Mouse (Mus musculus) liver, embryonic 14.5 days (tissue): ENCODE measurements around the gene Fads6. TPM values are rescaled to one million over a fixed set of nuclear protein-coding genes. Genes with fewer than 3 reads are reported as not detected.

Experiments used
- ATAC-seq: fragments of 200-750 bp; cut with Nextera tagmentation; 2 replicates; pipeline ENCODE4 v1.8.0; 2017; ENCODE audit warnings: moderate number of reproducible peaks, mild to moderate bottlenecking, moderate library complexity; ENCODE audit not compliant: insufficient read depth
- DNase-seq, 3 experiments: peaks; one replicate each; pipeline ENCODE4 v3.0.0-alpha.2; 2012 to 2013; ENCODE audit warnings: low read depth in 3 of 3, low spot score in 3 of 3
- H3K27ac ChIP-seq: fragments of 300-500 bp; sonication (generic); 2 replicates; pipeline ENCODE4 v1.5.1; 2014; ENCODE audit warnings: moderate library complexity, mild to moderate bottlenecking, control low read depth, inconsistent platforms
- H3K27me3 ChIP-seq: fragments of 300-500 bp; sonication (generic); 2 replicates; pipeline ENCODE4 v1.6.1; 2014; ENCODE audit warnings: mild to moderate bottlenecking, low read length, moderate library complexity; ENCODE audit not compliant: control insufficient read depth, insufficient read depth
- H3K36me3 ChIP-seq: fragments of 300-500 bp; sonication (generic); replicated peaks from 2 replicates; pipeline ENCODE4 v1.6.1; 2014; ENCODE audit warnings: low read depth; ENCODE audit not compliant: control insufficient read depth, insufficient read depth
- H3K4me1 ChIP-seq, 2 experiments: fragments of 200-500 bp in 1 of 2; fragments of 300-500 bp in 1 of 2; sonication (generic) in 1 of 2; replicated peaks; 2 replicates each; pipeline ENCODE4 v1.6.1; 2012 to 2014; ENCODE audit warnings: antibody characterized with exemption in 1 of 2, inconsistent platforms in 1 of 2, low read length in 1 of 2; ENCODE audit not compliant: control insufficient read depth in 2 of 2, insufficient read depth in 2 of 2
- H3K4me2 ChIP-seq: fragments of 300-500 bp; sonication (generic); 2 replicates; pipeline ENCODE4 v1.6.1; 2014; ENCODE audit warnings: low read depth, mild to moderate bottlenecking, control low read depth, moderate library complexity
- H3K4me3 ChIP-seq, 2 experiments: fragments of 200-500 bp in 1 of 2; fragments of 300-500 bp in 1 of 2; sonication (generic) in 1 of 2; 2 replicates each; pipeline ENCODE4 v1.5.1; 2012 to 2014; ENCODE audit warnings: low read depth in 2 of 2, low read length in 2 of 2, mild to moderate bottlenecking in 2 of 2, control low read depth in 1 of 2, inconsistent platforms in 1 of 2, moderate library complexity in 1 of 2; ENCODE audit not compliant: insufficient read depth in 1 of 2
- H3K9ac ChIP-seq: fragments of 300-500 bp; sonication (generic); replicated peaks from 2 replicates; pipeline ENCODE4 v1.6.1; 2014; ENCODE audit warnings: mild to moderate bottlenecking, control low read depth, moderate library complexity
- H3K9me3 ChIP-seq: fragments of 300-500 bp; sonication (generic); 2 replicates; pipeline ENCODE4 v1.6.1; 2016; ENCODE audit warnings: low read length, mixed read lengths; ENCODE audit not compliant: control insufficient read depth
- CTCF ChIP-seq: IDR thresholded peaks from 2 replicates; pipeline ENCODE4 v1.5.1; 2016; ENCODE audit warnings: antibody characterized with exemption, low read depth, control low read depth
- EP300 ChIP-seq: IDR thresholded peaks from 2 replicates; pipeline ENCODE4 v1.6.1; 2016; ENCODE audit warnings: antibody characterized with exemption, low read depth
- WGBS: fragments of 180-500 bp; shearing (Covaris S2); extraction: QIAGEN DNeasy Blood & Tissue Kit; methylation state at CpG from one replicate; pipeline ENCODE4 v1.1.7; 2014; ENCODE audit not compliant: insufficient replicate concordance; 5-methylcytosine and 5-hydroxymethylcytosine counted together
- polyA plus RNA-seq, 2 experiments: library from polyadenylated mRNA; depleted of rRNA in 1 of 2; stranded (reverse) in 1 of 2; unstranded in 1 of 2; fragments of >200 nt; fragmentation: Nextera tagmentation in 1 of 2; extraction: Ambion mirVana in 1 of 2; gene quantifications; 2 replicates each; pipeline versions ENCODE4 v1.2.1 to v1.2.3; 2012 to 2014

Fads6 gene
- polyA plus RNA-seq, 2 experiments, result 2.8 to 6.7 TPM

DNA sequence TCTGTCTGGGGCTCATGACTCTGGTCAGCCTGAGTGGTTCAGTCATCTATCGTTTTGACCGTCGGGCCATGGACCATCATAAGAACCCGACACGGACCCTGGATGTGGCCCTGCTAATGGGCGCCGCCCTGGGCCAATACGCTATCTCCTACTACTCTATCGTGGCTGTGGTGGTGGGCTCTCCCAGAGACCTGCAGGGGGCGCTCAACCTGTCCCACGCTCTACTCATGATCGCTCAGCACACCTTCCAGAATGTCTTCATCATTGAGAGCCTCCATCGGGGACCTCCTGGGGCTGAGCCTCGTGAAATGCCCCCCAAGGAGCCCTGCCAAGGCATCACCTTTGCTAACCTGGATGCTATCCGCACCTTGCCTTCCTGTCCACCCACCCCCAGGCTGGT, 31.9 kb upstream of the Fads6 start:
- ATAC-seq, result no peak
- Histone ChIP-seq H3K36me3 (no peaks in the 10 kb centered on the region), H3K9me3 (no peaks in the 10 kb centered on the region), H3K4me2 (no peak overlapping the region), H3K27ac (no peak overlapping the region), H3K27me3 (peaks cover 12% of the 10 kb centered on the region), H3K9ac (no peak overlapping the region), H3K4me3 (no peak overlapping the region), H3K4me1 (no peaks in the 10 kb centered on the region)
- TF ChIP-seq CTCF, result peak; percentile 56
- TF ChIP-seq EP300, result no peak
- WGBS, result 56% methylated on average over 15 of the region's 15 CpGs
- DNase-seq, result no peak

DNA sequence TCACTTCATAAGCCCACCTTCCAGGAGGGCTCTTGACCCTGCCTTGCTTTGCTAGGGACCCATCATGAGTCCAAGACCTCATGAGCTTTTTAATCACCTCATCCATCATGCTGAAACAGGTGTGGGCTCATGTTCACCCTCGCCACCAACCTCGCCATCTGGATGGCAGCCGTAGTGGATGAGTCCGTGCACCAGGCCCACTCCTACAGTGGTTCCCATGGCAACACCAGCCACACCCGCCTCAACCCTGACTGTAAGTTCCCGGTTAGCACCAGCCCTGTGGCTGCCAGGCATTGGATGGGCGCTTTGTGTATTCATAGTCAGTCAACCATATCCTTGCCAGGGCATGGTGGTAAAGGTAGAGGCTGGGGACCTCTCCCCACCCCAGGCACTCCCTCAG, 29.3 kb upstream of the Fads6 start:
- Histone ChIP-seq H3K9me3 (no peaks in the 10 kb centered on the region), H3K4me1 (no peaks in the 10 kb centered on the region), H3K27ac (no peak overlapping the region), H3K4me2 (no peak overlapping the region), H3K27me3 (peaks cover 23% of the 10 kb centered on the region), H3K4me3 (no peak overlapping the region), H3K36me3 (no peaks in the 10 kb centered on the region), H3K9ac (no peak overlapping the region)
- 49% methylated on average over 7 of the region's 7 CpGs for WGBS
- ATAC-seq, result no peak
- TF ChIP-seq CTCF (no peak), EP300 (no peak)
- no peak for DNase-seq

DNA sequence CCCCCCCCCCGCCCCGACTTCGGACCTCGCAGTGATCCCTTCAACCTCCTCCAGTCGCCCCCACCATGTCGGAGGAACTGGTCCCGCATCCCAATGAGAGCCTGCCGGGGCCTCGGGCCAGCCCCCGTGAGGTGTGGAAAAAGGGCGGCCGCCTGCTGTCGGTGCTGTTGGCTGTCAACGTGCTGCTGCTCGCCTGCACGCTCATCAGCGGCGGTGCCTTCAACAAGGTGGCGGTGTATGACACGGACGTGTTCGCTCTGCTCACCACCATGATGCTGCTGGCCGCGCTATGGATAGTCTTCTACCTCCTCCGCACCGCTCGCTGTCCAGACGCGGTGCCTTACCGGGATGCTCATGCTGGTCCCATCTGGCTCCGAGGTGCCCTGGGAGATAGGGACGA, 25.9 kb upstream of the Fads6 start:
- TF ChIP-seq CTCF (no peak), EP300 (no peak)
- Histone ChIP-seq H3K36me3 (no peaks in the 10 kb centered on the region), H3K4me3 (no peak overlapping the region), H3K27ac (no peak overlapping the region), H3K4me2 (no peak overlapping the region), H3K9ac (no peak overlapping the region), H3K27me3 (peaks cover 51% of the 10 kb centered on the region), H3K9me3 (no peaks in the 10 kb centered on the region), H3K4me1 (no peaks in the 10 kb centered on the region)
- 15% methylated on average over 32 of the region's 32 CpGs for WGBS
- no peak for ATAC-seq
- no peak for DNase-seq

DNA sequence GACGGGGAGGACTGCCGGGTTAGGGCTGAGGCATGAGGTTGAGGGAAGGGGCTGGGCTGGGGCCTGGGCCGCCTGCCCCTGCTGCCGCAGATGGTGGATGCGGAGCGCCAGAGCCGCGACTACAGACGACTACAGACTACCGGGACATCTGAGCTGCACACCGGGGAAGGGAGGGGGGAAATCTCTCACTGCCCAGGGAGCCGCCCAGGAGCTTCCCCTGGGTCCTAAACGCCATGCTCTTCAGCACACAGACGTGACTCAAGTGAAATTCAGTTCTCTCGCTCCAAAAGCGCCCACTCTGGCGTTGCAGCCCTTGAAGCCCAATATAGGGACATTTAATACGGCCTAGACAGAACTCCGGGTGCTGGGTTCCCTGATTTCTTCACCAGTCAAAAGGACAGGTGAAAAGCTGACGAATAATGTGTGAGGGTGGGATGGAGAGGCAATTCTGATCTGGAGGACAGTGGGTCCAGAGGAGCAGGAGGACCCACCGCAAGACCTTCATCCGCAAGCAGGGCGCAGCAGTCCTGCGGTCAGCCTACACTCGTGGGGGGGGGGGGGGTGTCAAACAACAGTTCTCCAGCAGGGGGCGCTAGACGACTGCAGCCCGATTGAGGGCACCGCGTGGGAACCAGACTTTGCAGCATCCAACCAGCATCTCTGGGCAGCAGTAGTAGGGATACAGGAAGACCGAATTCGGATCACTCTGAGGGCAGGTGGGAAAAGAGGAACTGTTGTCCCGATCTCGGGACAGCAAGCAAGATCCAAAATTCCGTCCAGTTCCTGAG, 24.6 kb upstream of the Fads6 start, which contains the start of gene Ush1g:
Ush1g (minus strand) TSS at position 136 of the 788 bp plus-strand sequence.
- 6% methylated on average over 35 of the region's 35 CpGs for WGBS
- no peaks in the 10 kb centered on the region for H3K36me3 ChIP-seq
- ATAC-seq, result 0 out of 2 replicates have a peak, but pooled peaks have one; percentile 15

DNA sequence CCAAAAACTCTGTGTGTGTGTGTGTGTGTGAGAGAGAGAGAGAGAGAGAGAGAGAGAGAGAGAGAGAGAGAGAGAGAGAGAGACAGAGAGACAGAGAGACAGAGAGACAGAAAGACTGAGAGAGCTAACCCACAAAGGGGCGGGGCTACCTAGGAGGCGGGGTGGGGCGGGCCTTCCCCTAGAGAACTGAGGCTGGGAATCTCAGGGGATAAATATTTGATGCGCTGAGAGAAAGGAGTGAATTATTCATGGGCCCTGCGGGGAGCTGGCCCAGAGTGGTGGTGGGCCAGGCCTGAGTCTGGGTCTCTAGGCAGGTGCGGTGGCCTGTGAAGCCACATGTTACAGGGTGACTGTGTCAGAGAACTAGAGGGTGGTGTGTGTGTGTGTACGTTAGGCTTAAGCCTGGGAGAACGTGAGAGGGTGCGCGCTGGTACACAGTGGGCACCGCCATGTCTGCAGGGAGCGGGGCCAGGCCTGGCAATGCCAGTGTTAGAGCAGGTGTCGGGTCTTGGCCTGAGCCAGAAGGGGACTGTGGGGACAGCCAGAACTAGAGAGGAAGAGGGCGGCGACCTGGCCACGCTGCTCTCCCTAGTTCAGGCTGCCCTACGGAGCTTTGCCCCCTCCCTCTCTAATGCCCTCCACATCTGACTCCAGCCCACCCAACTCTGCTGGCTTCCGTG, 22.4 kb upstream of the Fads6 start:
- Histone ChIP-seq H3K4me1 (no peaks in the 10 kb centered on the region), H3K27me3 (peaks cover 69% of the 10 kb centered on the region), H3K9me3 (no peaks in the 10 kb centered on the region), H3K27ac (no peak overlapping the region), H3K4me2 (no peak overlapping the region), H3K36me3 (no peaks in the 10 kb centered on the region), H3K4me3 (no peak overlapping the region), H3K9ac (no peak overlapping the region)
- no peak for ATAC-seq
- no peak for DNase-seq
- no peak for TF ChIP-seq EP300
- TF ChIP-seq CTCF, result no peak
- 4% methylated on average over 17 of the region's 18 CpGs for WGBS

More for the DNA sequence above, 24.6 kb upstream of the Fads6 start, which contains the start of gene Ush1g:
- H3K4me2 ChIP-seq, result no peak within 1 kb of the TSS
- no peak within 1 kb of the TSS for H3K9ac ChIP-seq
- no peaks in the 10 kb centered on the region for H3K4me1 ChIP-seq
- peak in 2 of 3 experiments; percentile 10 to 14 for DNase-seq
- H3K4me3 ChIP-seq, result no peak within 1 kb of the TSS
- H3K27me3 ChIP-seq, result peaks cover 63% of the 10 kb centered on the region
- H3K27ac ChIP-seq, result no peak within 1 kb of the TSS
- TF ChIP-seq EP300 (no peak), CTCF (peak; percentile 96)
- no peaks in the 10 kb centered on the region for H3K9me3 ChIP-seq
